Mouse (Mus musculus) testis, adult 2 months (tissue): ENCODE results near the gene Apbb1.

Source experiments
- CTCF ChIP-seq: fragments of 200-500 bp; IDR thresholded peaks from 2 replicates; pipeline ENCODE4 v1.5.1; 2012; ENCODE audit warnings: low read depth, mild to moderate bottlenecking, inconsistent platforms, low read length, moderate library complexity; ENCODE audit not compliant: control insufficient read depth, insufficient read depth, insufficient replicate concordance
- POLR2A ChIP-seq: fragments of 200-500 bp; IDR thresholded peaks from 2 replicates; pipeline ENCODE4 v1.6.1; 2012; ENCODE audit warnings: low read depth, mild to moderate bottlenecking, inconsistent platforms, low read length, moderate library complexity; ENCODE audit not compliant: control insufficient read depth

DNA sequence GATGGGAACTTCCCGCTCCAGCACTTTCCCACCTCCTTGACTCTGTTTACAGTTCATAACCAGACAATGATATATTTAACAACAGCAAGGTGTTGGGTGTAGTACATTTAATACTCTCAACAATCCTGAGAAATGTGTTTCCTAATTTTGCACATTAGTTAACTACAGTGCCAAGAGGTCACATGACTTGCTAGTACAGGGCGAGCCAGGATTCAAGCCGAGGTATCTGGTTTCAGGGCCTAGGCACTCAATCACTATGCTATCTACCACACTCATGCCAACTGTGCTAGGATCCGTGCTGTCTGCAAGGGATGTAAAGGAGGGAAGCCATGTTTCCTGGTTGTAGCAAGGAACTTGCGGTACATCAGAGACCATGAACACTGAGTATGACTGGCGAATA is 35.1 kb upstream of the Apbb1 start:
- TF ChIP-seq CTCF (no peak), POLR2A (no peak)
